Mouse (Mus musculus) heart, embryonic 12.5 days (tissue): ENCODE measurements around the gene Uhrf1. TPM values are rescaled to one million over a fixed set of nuclear protein-coding genes. Genes with fewer than 3 reads are reported as not detected.

Experiments used
- ATAC-seq: fragments of 200-750 bp; cut with Nextera tagmentation; 2 replicates; pipeline ENCODE4 v1.8.0; 2017; ENCODE audit warnings: moderate TSS enrichment, moderate library complexity; ENCODE audit not compliant: insufficient number of reproducible peaks, low FRiP score
- H3K27ac ChIP-seq: fragments of 300-500 bp; sonication (generic); 2 replicates; pipeline ENCODE4 v1.5.1; 2016; ENCODE audit warnings: mild to moderate bottlenecking, moderate library complexity; ENCODE audit not compliant: poor library complexity, severe bottlenecking
- H3K27me3 ChIP-seq: fragments of 300-500 bp; sonication (generic); replicated peaks from 2 replicates; pipeline ENCODE4 v1.6.1; 2016; ENCODE audit warnings: mild to moderate bottlenecking, moderate library complexity
- H3K36me3 ChIP-seq: fragments of 300-500 bp; sonication (generic); 2 replicates; pipeline ENCODE4 v1.6.1; 2016; ENCODE audit warnings: mild to moderate bottlenecking, moderate library complexity
- H3K4me1 ChIP-seq: fragments of 300-500 bp; sonication (generic); replicated peaks from 2 replicates; pipeline ENCODE4 v1.6.1; 2016; ENCODE audit warnings: mild to moderate bottlenecking
- H3K4me2 ChIP-seq: fragments of 300-500 bp; sonication (generic); 2 replicates; pipeline ENCODE4 v1.6.1; 2016; ENCODE audit warnings: mild to moderate bottlenecking, moderate library complexity
- H3K4me3 ChIP-seq: fragments of 300-500 bp; sonication (generic); 2 replicates; pipeline ENCODE4 v1.5.1; 2016; ENCODE audit warnings: mild to moderate bottlenecking
- H3K9ac ChIP-seq: fragments of 300-500 bp; sonication (generic); 2 replicates; pipeline ENCODE4 v1.6.1; 2016; ENCODE audit warnings: mild to moderate bottlenecking, moderate library complexity
- H3K9me3 ChIP-seq: fragments of 300-500 bp; sonication (generic); replicated peaks from 2 replicates; pipeline ENCODE4 v1.6.1; 2016; ENCODE audit warnings: mild to moderate bottlenecking, moderate library complexity
- WGBS: fragments of 180-500 bp; shearing (Covaris S2); methylation state at CpG from one replicate; pipeline ENCODE4 v1.1.7; 2016; 5-methylcytosine and 5-hydroxymethylcytosine counted together
- polyA plus RNA-seq: library from polyadenylated mRNA; unstranded; fragments of >200 nt; fragmentation: Nextera tagmentation; extraction: Ambion mirVana; gene quantifications from 2 replicates; pipeline ENCODE4 v1.2.1, GENCODE M21; 2016

The Uhrf1 gene
- polyA plus RNA-seq, 1 experiment from 2014 or later: 88.4 TPM

- peak; percentile 30; the same call in 1 of the 2 replicates for ATAC-seq
- H3K36me3 ChIP-seq: peaks cover 23% of the 10 kb centered on the region
- H3K4me3 ChIP-seq: peak overlapping the region; percentile 80
- H3K9ac ChIP-seq: peak overlapping the region; percentile 88
- H3K4me2 ChIP-seq: peak overlapping the region; percentile 99
- H3K9me3 ChIP-seq: no peaks in the 10 kb centered on the region
- WGBS: 30% methylated on average over 13 of the region's 13 CpGs
- H3K27me3 ChIP-seq: no peaks in the 10 kb centered on the region
- H3K27ac ChIP-seq: peak overlapping the region; percentile 87
- peaks cover 33% of the 10 kb centered on the region for H3K4me1 ChIP-seq
These were observed 641 bp upstream of the Uhrf1 start for GRCm38 (mm10) chr17:56302363-56302996.

- H3K27ac ChIP-seq: peak overlapping the region; percentile 87
- H3K4me1 ChIP-seq: peaks cover 33% of the 10 kb centered on the region
- peak overlapping the region; percentile 99 for H3K4me2 ChIP-seq
- H3K9me3 ChIP-seq: no peaks in the 10 kb centered on the region
- H3K27me3 ChIP-seq: no peaks in the 10 kb centered on the region
- peak overlapping the region; percentile 91 for H3K9ac ChIP-seq
- ATAC-seq: peak; percentile 95
- H3K4me3 ChIP-seq: peak overlapping the region; percentile 80
- under 1% methylated on average over 67 of the region's 68 CpGs for WGBS
- H3K36me3 ChIP-seq: peaks cover 38% of the 10 kb centered on the region
These were observed 896 bp downstream of the Uhrf1 start for GRCm38 (mm10) chr17:56303847-56304586.

DNA sequence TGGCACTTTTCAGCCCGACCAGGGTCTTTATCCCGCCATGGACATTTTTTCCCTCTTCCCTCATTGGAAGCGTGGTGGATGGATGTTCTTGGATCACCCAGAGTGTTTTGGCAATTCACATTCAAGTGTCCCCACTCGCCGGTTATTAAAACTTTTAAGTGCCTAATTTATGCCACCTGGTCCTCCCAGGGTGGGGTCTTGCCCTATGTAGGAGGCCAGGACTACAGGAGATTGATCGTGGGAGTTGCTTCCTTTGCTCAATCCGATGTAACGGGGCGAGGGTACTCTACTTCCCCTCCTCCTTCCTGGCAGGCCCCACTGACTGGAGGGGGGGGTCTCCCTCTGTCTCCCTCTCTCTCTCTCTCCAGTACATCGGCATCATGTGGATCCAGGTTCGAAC, 1.6 kb downstream of the Uhrf1 start:
- Histone ChIP-seq H3K4me3 (peak overlapping the region; percentile 80), H3K9me3 (no peaks in the 10 kb centered on the region), H3K4me1 (peaks cover 33% of the 10 kb centered on the region), H3K9ac (peak overlapping the region; percentile 91), H3K27me3 (no peaks in the 10 kb centered on the region), H3K27ac (no peak overlapping the region; the same call in 1 of the 2 replicates), H3K4me2 (peak overlapping the region; percentile 99), H3K36me3 (peaks cover 45% of the 10 kb centered on the region)
- WGBS: 15% methylated on average over 11 of the region's 11 CpGs
- no peak for ATAC-seq

DNA sequence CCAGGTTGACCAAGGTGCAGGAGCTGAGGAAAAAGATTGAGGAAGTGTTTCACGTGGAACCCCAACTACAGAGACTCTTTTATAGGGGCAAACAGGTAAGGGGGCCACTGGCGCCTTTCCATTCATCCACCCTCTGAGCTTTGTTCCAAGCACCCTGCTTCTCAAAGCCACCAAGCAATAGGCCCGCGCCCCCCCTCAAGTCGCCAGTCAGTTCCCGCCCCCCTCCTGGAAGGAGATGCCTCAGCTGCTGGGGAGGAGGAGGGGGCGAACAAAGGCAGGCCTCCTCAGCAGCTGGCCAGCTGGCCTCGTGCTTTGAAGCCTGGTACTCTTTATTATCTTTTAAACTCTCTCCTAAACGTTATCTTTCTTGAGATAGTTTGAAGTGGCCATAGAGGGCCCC, 2.0 kb downstream of the Uhrf1 start:
- no peak for ATAC-seq
- Histone ChIP-seq H3K9me3 (no peaks in the 10 kb centered on the region), H3K36me3 (peaks cover 49% of the 10 kb centered on the region), H3K9ac (peak overlapping the region; percentile 91), H3K27me3 (no peaks in the 10 kb centered on the region), H3K4me3 (peak overlapping the region; percentile 80), H3K4me1 (peaks cover 33% of the 10 kb centered on the region), H3K27ac (no peak overlapping the region), H3K4me2 (peak overlapping the region; percentile 99)
- WGBS: 32% methylated on average over 9 of the region's 9 CpGs

DNA sequence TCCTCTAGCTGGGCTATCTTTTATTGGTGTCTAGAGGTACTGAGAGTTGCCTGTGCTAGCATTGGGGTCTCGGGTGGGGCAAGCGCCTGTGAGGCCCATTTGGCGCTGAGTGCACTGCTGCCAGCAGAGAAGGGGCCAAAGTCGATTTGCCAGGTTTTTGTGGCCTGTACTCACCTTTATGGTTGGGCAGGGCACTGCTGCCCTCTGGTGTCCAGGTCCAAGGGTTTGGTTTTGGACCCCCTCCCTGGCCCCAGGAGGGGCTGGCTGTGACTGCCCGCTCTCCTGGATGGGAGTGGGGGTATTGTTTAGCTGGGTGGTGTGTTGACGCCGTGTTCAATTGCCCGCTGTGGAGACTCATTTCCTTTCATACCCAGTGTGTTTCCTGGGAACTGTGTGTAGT, 2.7 kb downstream of the Uhrf1 start:
- Histone ChIP-seq H3K27ac (no peak overlapping the region), H3K4me1 (peaks cover 33% of the 10 kb centered on the region), H3K4me2 (peak overlapping the region; percentile 99), H3K9ac (peak overlapping the region; percentile 91), H3K4me3 (peak overlapping the region; percentile 80), H3K9me3 (no peaks in the 10 kb centered on the region), H3K27me3 (no peaks in the 10 kb centered on the region), H3K36me3 (peaks cover 56% of the 10 kb centered on the region)
- 67% methylated on average over 8 of the region's 8 CpGs for WGBS
- ATAC-seq: no peak

DNA sequence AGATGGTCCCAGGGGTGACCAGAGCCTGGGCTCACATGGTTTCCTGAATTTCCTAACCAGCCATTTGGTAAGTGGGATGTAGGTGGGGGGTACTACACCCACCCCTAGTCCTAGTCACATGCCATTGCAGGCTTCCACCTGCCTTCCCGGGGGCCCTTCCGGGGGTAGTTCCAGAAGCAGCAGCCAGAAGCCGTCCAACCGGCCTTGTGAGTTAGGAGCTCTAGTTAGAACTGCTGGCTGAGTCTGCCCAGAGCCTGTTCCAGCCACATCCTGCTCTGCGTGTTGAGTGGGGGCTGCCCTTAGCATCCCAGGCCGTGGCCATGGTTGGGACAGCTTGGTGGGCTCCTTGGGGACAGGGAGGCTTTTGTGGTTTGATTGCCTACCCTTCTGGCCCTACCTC, 5.0 kb downstream of the Uhrf1 start:
- H3K4me2 ChIP-seq: no peak overlapping the region

DNA sequence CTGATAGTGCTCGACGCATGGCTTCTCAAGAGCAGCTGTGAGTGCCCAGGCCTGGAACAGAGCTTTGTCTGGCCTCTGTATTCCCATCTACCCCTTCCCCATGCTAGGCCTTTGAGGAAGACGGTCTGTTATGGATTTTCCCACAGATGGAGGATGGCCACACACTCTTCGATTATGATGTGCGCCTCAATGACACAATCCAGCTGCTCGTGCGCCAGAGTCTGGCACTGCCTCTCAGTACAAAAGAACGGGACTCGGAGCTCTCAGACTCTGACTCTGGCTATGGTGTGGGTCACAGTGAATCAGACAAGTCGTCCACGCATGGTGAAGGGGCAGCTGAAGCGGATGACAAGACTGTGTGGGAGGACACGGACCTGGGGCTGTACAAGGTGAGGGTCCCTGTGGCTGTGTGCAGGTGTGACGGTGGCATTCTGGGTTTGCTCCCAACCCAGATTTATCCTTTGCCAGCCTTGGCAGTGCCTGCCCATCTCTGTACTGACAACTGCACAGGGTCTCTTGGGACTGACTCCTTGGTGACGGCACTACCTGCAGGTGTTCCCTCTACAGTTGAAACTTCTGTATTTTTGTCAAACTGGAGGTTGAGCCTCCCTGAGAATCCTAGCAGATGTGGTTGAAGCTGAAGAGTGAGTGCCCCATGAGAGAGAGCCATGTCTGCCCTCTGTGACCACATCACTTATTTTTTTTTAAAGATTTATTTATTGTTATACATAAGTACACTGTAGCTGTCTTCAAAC, 6.2 kb downstream of the Uhrf1 start:
- no peak overlapping the region for H3K4me2 ChIP-seq

More for the DNA sequence above, 5.0 kb downstream of the Uhrf1 start:
- WGBS: 77% methylated on average over 6 of the region's 6 CpGs
- H3K4me3 ChIP-seq: no peak overlapping the region
- H3K27me3 ChIP-seq: no peaks in the 10 kb centered on the region
- H3K9me3 ChIP-seq: no peaks in the 10 kb centered on the region
- no peak overlapping the region for H3K9ac ChIP-seq
- no peak overlapping the region for H3K27ac ChIP-seq
- H3K36me3 ChIP-seq: peaks cover 79% of the 10 kb centered on the region
- no peak for ATAC-seq
- H3K4me1 ChIP-seq: peaks cover 24% of the 10 kb centered on the region

DNA sequence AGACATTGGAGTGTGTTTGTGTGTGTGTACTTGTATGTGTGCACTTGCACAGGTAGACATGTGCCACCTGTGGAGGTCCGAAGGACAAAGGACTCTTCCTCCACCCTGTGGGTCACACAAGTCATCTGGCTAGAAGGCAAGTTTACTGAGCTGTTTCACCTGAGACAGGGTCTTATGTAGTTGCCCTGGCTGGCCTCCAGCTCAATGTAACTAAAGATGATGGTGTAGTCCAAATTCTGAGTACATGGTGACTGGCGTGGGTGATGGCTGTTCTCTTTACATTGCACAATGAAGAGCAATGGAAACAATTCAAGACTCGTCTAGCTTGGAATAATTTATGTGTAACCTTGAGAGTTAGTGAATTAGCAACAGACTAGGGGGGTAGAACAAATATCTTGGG, 21.3 kb downstream of the Uhrf1 start:
- peaks cover 41% of the 10 kb centered on the region for H3K36me3 ChIP-seq
- H3K9me3 ChIP-seq: no peaks in the 10 kb centered on the region
- ATAC-seq: no peak
- H3K4me1 ChIP-seq: peaks cover 30% of the 10 kb centered on the region
- H3K27me3 ChIP-seq: no peaks in the 10 kb centered on the region
- H3K4me2 ChIP-seq: no peak overlapping the region
- WGBS: 78% methylated on average over 3 of the region's 3 CpGs
- peak overlapping the region; percentile 15; the same call in 1 of the 2 replicates for H3K27ac ChIP-seq
- no peak overlapping the region for H3K4me3 ChIP-seq
- H3K9ac ChIP-seq: no peak overlapping the region

More for the DNA sequence above, 6.2 kb downstream of the Uhrf1 start:
- H3K27ac ChIP-seq: no peak overlapping the region
- no peak overlapping the region for H3K4me3 ChIP-seq
- ATAC-seq: no peak
- H3K9ac ChIP-seq: no peak overlapping the region
- no peaks in the 10 kb centered on the region for H3K27me3 ChIP-seq
- WGBS: 86% methylated on average over 15 of the region's 15 CpGs
- peaks cover 91% of the 10 kb centered on the region for H3K36me3 ChIP-seq
- H3K9me3 ChIP-seq: no peaks in the 10 kb centered on the region
- H3K4me1 ChIP-seq: peaks cover 24% of the 10 kb centered on the region

- no peaks in the 10 kb centered on the region for H3K27me3 ChIP-seq
- WGBS: under 1% methylated on average over 57 of the region's 57 CpGs
- ATAC-seq: peak; percentile 98
These were observed 22.5 kb downstream of the Uhrf1 start, which contains the start of gene Kdm4b for GRCm38 (mm10) chr17:56325450-56326152. Kdm4b (plus strand) TSS chr17:56326062.

DNA sequence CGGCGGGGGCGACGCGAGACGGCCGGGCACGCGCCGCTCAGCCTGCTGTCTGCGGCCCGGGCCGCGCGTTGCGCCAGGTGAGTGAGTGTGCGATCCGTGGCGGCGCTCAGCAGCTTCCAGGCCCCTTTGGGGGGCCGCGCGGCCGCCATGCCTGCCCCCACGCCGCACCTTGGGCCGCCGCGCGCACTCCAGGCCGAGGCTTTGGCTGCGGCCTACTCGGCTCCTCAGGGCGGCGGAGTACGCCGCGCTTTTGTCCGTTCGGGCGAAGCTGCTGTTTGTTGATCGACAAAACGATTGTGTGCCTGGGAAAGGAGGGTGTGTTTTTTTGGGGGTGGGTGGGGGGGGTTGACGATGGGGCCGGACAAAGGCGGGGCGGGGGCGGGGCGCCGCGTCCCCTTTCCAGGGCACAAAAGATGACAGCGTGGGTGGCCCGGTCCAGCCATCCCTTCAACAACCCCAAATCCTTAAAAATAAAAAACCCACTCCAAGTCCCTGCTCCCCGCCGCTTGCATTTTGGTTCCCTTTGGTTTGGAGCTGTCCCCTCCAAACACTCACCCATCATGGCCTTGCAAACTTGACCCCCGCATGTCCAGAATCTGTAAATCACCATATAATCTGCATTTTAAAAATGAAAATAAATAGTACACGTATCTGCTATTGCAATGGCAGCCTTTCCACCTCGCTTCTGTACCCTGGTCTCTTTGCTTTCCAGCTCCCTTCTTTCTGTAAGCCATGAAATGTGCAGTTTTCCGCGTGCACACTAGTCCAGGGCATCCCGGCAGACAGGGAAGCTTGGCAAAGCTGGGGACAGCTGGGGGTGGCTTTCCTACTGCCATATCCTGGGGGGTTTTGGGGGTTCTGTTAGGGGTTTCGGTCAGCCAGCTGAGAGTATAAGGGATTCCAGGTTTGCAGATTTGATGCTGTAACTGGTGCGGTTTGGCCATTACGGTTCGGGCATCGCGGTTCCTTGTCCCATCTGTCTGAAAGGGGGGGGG, 23.3 kb downstream of the Uhrf1 start:
- peaks cover 50% of the 10 kb centered on the region for H3K4me1 ChIP-seq
- H3K9ac ChIP-seq: peak overlapping the region; percentile 96
- H3K9me3 ChIP-seq: no peaks in the 10 kb centered on the region
- WGBS: 3% methylated on average over 64 of the region's 67 CpGs
- peak; percentile 61 for ATAC-seq
- peak overlapping the region; percentile 97 for H3K27ac ChIP-seq
- peaks cover 21% of the 10 kb centered on the region for H3K36me3 ChIP-seq
- peak overlapping the region; percentile 87 for H3K4me2 ChIP-seq
- H3K27me3 ChIP-seq: no peaks in the 10 kb centered on the region
- H3K4me3 ChIP-seq: peak overlapping the region; percentile 97

More at GRCm38 (mm10) chr17:56325450-56326152, 22.5 kb downstream of the Uhrf1 start, which contains the start of gene Kdm4b:
- peaks cover 42% of the 10 kb centered on the region for H3K4me1 ChIP-seq
- H3K4me3 ChIP-seq: peak within 1 kb of the TSS; percentile 97
- peak within 1 kb of the TSS; percentile 96 for H3K9ac ChIP-seq
- peak within 1 kb of the TSS; percentile 97 for H3K27ac ChIP-seq
- peaks cover 29% of the 10 kb centered on the region for H3K36me3 ChIP-seq
- H3K9me3 ChIP-seq: no peaks in the 10 kb centered on the region
- H3K4me2 ChIP-seq: peak within 1 kb of the TSS; percentile 87
